26 mouse cellular contexts compared by ENCODE assay signal in the genomic region with DNA sequence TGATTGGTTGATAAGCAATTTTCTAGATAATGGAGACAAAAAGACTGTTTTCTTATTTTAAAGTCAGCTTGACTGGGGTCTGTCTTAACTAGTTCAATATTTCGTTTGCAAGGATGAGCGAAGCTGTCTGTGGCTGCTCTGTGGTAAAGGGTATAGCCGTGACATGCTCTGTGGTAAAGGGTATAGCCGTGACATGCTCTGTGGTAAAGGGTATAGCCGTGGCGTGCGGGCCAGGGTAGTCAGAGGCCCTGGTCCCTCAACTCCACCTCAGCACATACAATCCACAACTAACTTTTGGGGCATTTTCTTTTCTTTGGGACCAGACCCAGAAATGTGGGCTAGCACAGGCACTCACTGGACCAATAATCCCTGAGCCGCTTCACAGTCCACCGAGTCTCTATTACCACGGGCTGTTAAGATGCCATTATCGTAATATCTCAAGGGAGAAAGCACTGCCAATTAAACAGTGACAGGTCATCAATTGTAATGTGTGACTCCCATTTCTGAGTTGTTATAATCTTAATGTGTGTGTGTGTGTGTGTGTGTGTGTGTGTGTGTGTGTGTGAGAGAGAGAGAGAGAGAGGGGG.
DNase-seq lines count a peak whose midpoint lies in the region; ATAC-seq lines count a peak whose summit lies in the region.
"Had no signal": no experiment of that assay in that cellular context is flagged by ENCODE, and none has a peak within 500 bp of the region (broad histone marks: within the 10 kb centered on the region; RNA-seq: fewer than 3 reads in every experiment).

No protein-coding gene starts in this region.

- peaks cover 8% of the 10 kb centered on the region; the same call in 1 of the 2 replicates for H3K36me3 ChIP-seq in hindbrain, embryonic 12.5 days
- peaks cover 6% of the 10 kb centered on the region; the same call in 1 of the 2 replicates for H3K36me3 ChIP-seq in hindbrain, embryonic 10.5 days
- H3K36me3 ChIP-seq in hindbrain, embryonic 13.5 days, result peaks cover 12% of the 10 kb centered on the region
- H3K36me3 ChIP-seq in hindbrain, embryonic 14.5 days (replicated peaks; ENCODE audit: control insufficient read depth, insufficient read depth), result peaks cover 10% of the 10 kb centered on the region; the same call in 1 of the 2 replicates
- peaks cover 6% of the 10 kb centered on the region; the same call in 1 of the 2 replicates for H3K36me3 ChIP-seq in neural tube, embryonic 13.5 days
- H3K36me3 ChIP-seq: embryonic facial prominence, embryonic 15.5 days; heart, embryonic 10.5 days; heart, embryonic 13.5 days had no signal

- no peaks in the 10 kb centered on the region for H3K9me3 ChIP-seq in hindbrain, embryonic 12.5 days (replicated peaks)
- no peaks in the 10 kb centered on the region for H3K9me3 ChIP-seq in hindbrain, embryonic 10.5 days
- H3K9me3 ChIP-seq in hindbrain, embryonic 13.5 days, result no peaks in the 10 kb centered on the region
- no peaks in the 10 kb centered on the region for H3K9me3 ChIP-seq in hindbrain, embryonic 14.5 days (ENCODE audit: control insufficient read depth, low read length)
- no peaks in the 10 kb centered on the region for H3K9me3 ChIP-seq in neural tube, embryonic 13.5 days
- H3K9me3 ChIP-seq: embryonic facial prominence, embryonic 12.5 days; embryonic facial prominence, embryonic 15.5 days; heart, embryonic 10.5 days; heart, embryonic 13.5 days had no signal

- no peak for DNase-seq in hindbrain, embryonic 10.5 days (ENCODE audit: low spot score)
- no peak for DNase-seq in hindbrain, embryonic 14.5 days (ENCODE audit: low spot score)
- DNase-seq in kidney, postnatal 4 days, result no peak
- DNase-seq in heart, postnatal 4 days, result no peak
- DNase-seq in adrenal gland, adult 8-10 months, result no peak
- DNase-seq: adrenal gland, adult 2 months; adrenal gland, postnatal 25 days; cerebellum, adult 11-12 months; cerebellum, adult 9-10 months; cerebellum, postnatal 14 days; forebrain, postnatal 0 days; gastrocnemius, adult 2 months; gastrocnemius, postnatal 14 days; heart, adult 2 months; heart, postnatal 14 days had no signal

- peak overlapping the region; percentile 57 for H3K27ac ChIP-seq in hindbrain, embryonic 12.5 days
- H3K27ac ChIP-seq in hindbrain, embryonic 10.5 days, result no peak overlapping the region
- peak overlapping the region; percentile 20; the same call in 1 of the 2 replicates for H3K27ac ChIP-seq in hindbrain, embryonic 13.5 days
- H3K27ac ChIP-seq in hindbrain, embryonic 14.5 days, result peak overlapping the region; percentile 32; the same call in 1 of the 2 replicates
- peak overlapping the region; percentile 28; the same call in 1 of the 2 replicates for H3K27ac ChIP-seq in neural tube, embryonic 13.5 days (replicated peaks)
- H3K27ac ChIP-seq: embryonic facial prominence, embryonic 12.5 days; embryonic facial prominence, embryonic 15.5 days; gastrocnemius, adult 2 months; heart, adult 2 months; heart, embryonic 10.5 days; heart, embryonic 13.5 days had no signal

- H3K27me3 ChIP-seq in hindbrain, embryonic 12.5 days, result no peaks in the 10 kb centered on the region
- H3K27me3 ChIP-seq in hindbrain, embryonic 10.5 days (ENCODE audit: insufficient read depth, poor library complexity, severe bottlenecking), result no peaks in the 10 kb centered on the region
- H3K27me3 ChIP-seq in hindbrain, embryonic 13.5 days, result 0 out of 2 replicates have a peak, but pooled peaks cover 3% of the 10 kb centered on the region
- H3K27me3 ChIP-seq in hindbrain, embryonic 14.5 days (ENCODE audit: control insufficient read depth, insufficient read depth, low read length), result no peaks in the 10 kb centered on the region
- H3K27me3 ChIP-seq in neural tube, embryonic 13.5 days, result no peaks in the 10 kb centered on the region
- H3K27me3 ChIP-seq: embryonic facial prominence, embryonic 12.5 days; embryonic facial prominence, embryonic 15.5 days; heart, embryonic 13.5 days had no signal

- H3K4me1 ChIP-seq in hindbrain, embryonic 12.5 days, result peaks cover 10% of the 10 kb centered on the region
- H3K4me1 ChIP-seq in hindbrain, embryonic 10.5 days (replicated peaks), result peaks cover 8% of the 10 kb centered on the region
- H3K4me1 ChIP-seq in hindbrain, embryonic 13.5 days (replicated peaks), result peaks cover 19% of the 10 kb centered on the region
- H3K4me1 ChIP-seq in hindbrain, embryonic 14.5 days (replicated peaks; ENCODE audit: control insufficient read depth, insufficient read depth, low read length), result peaks cover 13% of the 10 kb centered on the region
- peaks cover 17% of the 10 kb centered on the region for H3K4me1 ChIP-seq in neural tube, embryonic 13.5 days (replicated peaks)
- H3K4me1 ChIP-seq: embryonic facial prominence, embryonic 12.5 days had no signal

- H3K9ac ChIP-seq in hindbrain, embryonic 12.5 days, result no peak overlapping the region
- no peak overlapping the region for H3K9ac ChIP-seq in hindbrain, embryonic 13.5 days
- no peak overlapping the region for H3K9ac ChIP-seq in hindbrain, embryonic 14.5 days
- H3K9ac ChIP-seq in neural tube, embryonic 13.5 days, result no peak overlapping the region
- H3K9ac ChIP-seq: embryonic facial prominence, embryonic 12.5 days; embryonic facial prominence, embryonic 15.5 days; forebrain, postnatal 0 days; heart, embryonic 13.5 days had no signal

- H3K4me2 ChIP-seq in hindbrain, embryonic 12.5 days (replicated peaks), result no peak overlapping the region
- no peak overlapping the region for H3K4me2 ChIP-seq in hindbrain, embryonic 13.5 days
- no peak overlapping the region for H3K4me2 ChIP-seq in hindbrain, embryonic 14.5 days (replicated peaks)
- no peak overlapping the region for H3K4me2 ChIP-seq in neural tube, embryonic 13.5 days
- H3K4me2 ChIP-seq: embryonic facial prominence, embryonic 12.5 days; embryonic facial prominence, embryonic 15.5 days; heart, embryonic 13.5 days had no signal

- no peak overlapping the region for H3K4me3 ChIP-seq in hindbrain, embryonic 12.5 days
- no peak overlapping the region for H3K4me3 ChIP-seq in hindbrain, embryonic 10.5 days
- H3K4me3 ChIP-seq in hindbrain, embryonic 13.5 days, result no peak overlapping the region
- no peak overlapping the region for H3K4me3 ChIP-seq in hindbrain, embryonic 14.5 days (replicated peaks; ENCODE audit: low read length)
- no peak overlapping the region for H3K4me3 ChIP-seq in neural tube, embryonic 13.5 days
- H3K4me3 ChIP-seq: embryonic facial prominence, embryonic 12.5 days; embryonic facial prominence, embryonic 15.5 days; gastrocnemius, adult 2 months; heart, adult 2 months; heart, embryonic 10.5 days; heart, embryonic 13.5 days had no signal

- 79% methylated on average over 11 of the region's 11 CpGs for WGBS in hindbrain, embryonic 12.5 days
- 89% methylated on average over 11 of the region's 11 CpGs for WGBS in hindbrain, embryonic 10.5 days
- WGBS in hindbrain, embryonic 13.5 days, result 62% methylated on average over 11 of the region's 11 CpGs
- WGBS in hindbrain, embryonic 14.5 days, result 62% methylated on average over 11 of the region's 11 CpGs
- WGBS in neural tube, embryonic 13.5 days, result 67% methylated on average over 11 of the region's 11 CpGs

- ATAC-seq in hindbrain, embryonic 12.5 days (ENCODE audit: low FRiP score), result peak; percentile 78
- ATAC-seq in hindbrain, embryonic 13.5 days (ENCODE audit: low FRiP score), result peak; percentile 71
- ATAC-seq in hindbrain, embryonic 14.5 days (ENCODE audit: low FRiP score), result peak; percentile 46; the same call in 1 of the 2 replicates
- ATAC-seq in neural tube, embryonic 13.5 days (ENCODE audit: low read depth), result peak; percentile 60
- ATAC-seq: CD4-positive, CD25-positive, alpha-beta regulatory T cell, adult 4 months; forebrain, embryonic 14.5 days; forebrain, postnatal 0 days; inflammation-experienced regulatory T-cells, adult 6 months; intestine, embryonic 16.5 days had no signal
